Mouse (Mus musculus) forebrain, embryonic 16.5 days (tissue): ENCODE measurements around the gene Taok1. TPM values are rescaled to one million over a fixed set of nuclear protein-coding genes. Genes with fewer than 3 reads are reported as not detected.

Source experiments
- ATAC-seq: fragments of 200-750 bp; cut with Nextera tagmentation; 2 replicates; pipeline ENCODE4 v1.8.0; 2017; ENCODE audit warnings: mild to moderate bottlenecking, moderate library complexity
- H3K27ac ChIP-seq: fragments of 300-500 bp; sonication (generic); 2 replicates; pipeline ENCODE4 v1.5.1; 2014; ENCODE audit warnings: low read length, control low read depth
- H3K27me3 ChIP-seq: fragments of 300-500 bp; sonication (generic); replicated peaks from 2 replicates; pipeline ENCODE4 v1.6.1; 2014; ENCODE audit warnings: low read length; ENCODE audit not compliant: control insufficient read depth, insufficient read depth
- H3K36me3 ChIP-seq: fragments of 300-500 bp; sonication (generic); 2 replicates; pipeline ENCODE4 v1.6.1; 2014; ENCODE audit not compliant: control insufficient read depth, insufficient read depth
- H3K4me1 ChIP-seq: fragments of 300-500 bp; sonication (generic); replicated peaks from 2 replicates; pipeline ENCODE4 v1.6.1; 2014; ENCODE audit warnings: low read length; ENCODE audit not compliant: control insufficient read depth, insufficient read depth
- H3K4me2 ChIP-seq: fragments of 300-500 bp; sonication (generic); 2 replicates; pipeline ENCODE4 v1.6.1; 2014; ENCODE audit warnings: mild to moderate bottlenecking, low read length, control low read depth
- H3K4me3 ChIP-seq: fragments of 300-500 bp; sonication (generic); replicated peaks from 2 replicates; pipeline ENCODE4 v1.5.1; 2014; ENCODE audit warnings: mild to moderate bottlenecking, low read length, control low read depth
- H3K9ac ChIP-seq: fragments of 300-500 bp; sonication (generic); replicated peaks from 2 replicates; pipeline ENCODE4 v1.6.1; 2014; ENCODE audit warnings: low read depth, low read length, control low read depth
- H3K9me3 ChIP-seq: fragments of 300-500 bp; sonication (generic); 2 replicates; pipeline ENCODE4 v1.6.1; 2016; ENCODE audit warnings: low read length; ENCODE audit not compliant: control insufficient read depth
- WGBS: fragments of 180-500 bp; shearing (Covaris S2); extraction: QIAGEN DNeasy Blood & Tissue Kit; methylation state at CpG from one replicate; pipeline ENCODE4 v1.1.7; 2014; 5-methylcytosine and 5-hydroxymethylcytosine counted together
- polyA plus RNA-seq: library from polyadenylated mRNA; unstranded; fragments of >200 nt; fragmentation: Nextera tagmentation; extraction: Ambion mirVana; gene quantifications from 2 replicates; pipeline ENCODE4 v1.2.1, GENCODE M21; 2015

Taok1 gene
- polyA plus RNA-seq, 1 experiment from 2014 or later: 27.5 TPM

DNA sequence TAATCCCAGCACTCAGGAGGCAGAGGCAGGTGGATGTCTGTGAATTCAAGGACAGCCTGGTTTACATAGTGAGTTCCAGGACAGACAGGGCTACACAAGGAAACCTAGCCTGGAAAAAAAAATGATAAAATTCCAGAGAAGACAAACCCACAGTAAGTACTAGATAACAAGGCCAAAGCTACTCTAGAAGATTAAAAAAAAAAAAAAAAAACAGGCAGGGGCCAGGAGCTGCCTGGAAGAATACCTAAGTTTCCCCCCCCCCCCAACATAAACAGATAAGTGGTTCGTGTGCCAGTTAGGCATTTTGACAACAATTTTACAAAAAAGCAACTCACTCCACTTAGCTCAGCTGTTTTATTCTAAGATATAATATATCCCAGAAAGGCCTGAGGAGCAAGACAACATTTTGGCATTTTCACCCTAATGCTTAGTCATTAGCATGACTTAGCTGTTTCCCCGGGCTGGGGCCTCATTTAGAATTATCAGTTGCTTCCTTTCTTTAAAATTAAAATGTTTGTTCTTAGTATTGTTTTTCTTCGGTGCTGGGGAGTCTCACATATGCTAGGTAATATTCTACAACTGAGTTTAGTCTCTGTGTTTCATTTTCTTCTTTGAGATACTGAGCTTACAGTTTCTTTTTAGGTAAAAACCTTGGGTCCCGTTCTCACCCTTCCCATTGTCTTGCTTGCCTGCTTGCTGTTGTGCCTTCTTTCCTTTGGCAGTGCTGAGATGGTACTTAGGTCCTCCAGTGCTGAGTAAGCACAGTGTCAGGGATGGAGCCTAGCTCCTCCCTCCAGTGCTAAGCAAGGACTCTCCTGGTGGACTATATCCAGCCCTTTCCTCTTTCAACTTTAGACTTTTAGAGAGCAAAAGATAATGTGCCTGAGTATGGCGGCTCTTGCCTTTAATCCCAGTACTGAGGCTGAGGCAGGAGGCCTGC, 19.3 kb upstream of the Taok1 start:
- no peaks in the 10 kb centered on the region for H3K36me3 ChIP-seq
- H3K27me3 ChIP-seq: no peaks in the 10 kb centered on the region
- H3K9me3 ChIP-seq: no peaks in the 10 kb centered on the region
- peaks cover 26% of the 10 kb centered on the region for H3K4me1 ChIP-seq
- H3K4me2 ChIP-seq: no peak overlapping the region
- H3K4me3 ChIP-seq: no peak overlapping the region
- 67% methylated on average over 5 of the region's 5 CpGs for WGBS
- no peak for ATAC-seq
- no peak overlapping the region for H3K27ac ChIP-seq
- H3K9ac ChIP-seq: no peak overlapping the region

GRCm38 (mm10) chr11:77625061-77625855, 17.6 kb upstream of the Taok1 start:
- no peaks in the 10 kb centered on the region for H3K27me3 ChIP-seq
- WGBS: 3% methylated on average over 11 of the region's 11 CpGs
- H3K36me3 ChIP-seq: no peaks in the 10 kb centered on the region
- peaks cover 26% of the 10 kb centered on the region for H3K4me1 ChIP-seq
- H3K4me3 ChIP-seq: peak overlapping the region; percentile 45
- no peaks in the 10 kb centered on the region for H3K9me3 ChIP-seq
- H3K27ac ChIP-seq: peak overlapping the region; percentile 73
- peak overlapping the region; percentile 88 for H3K4me2 ChIP-seq
- peak overlapping the region; percentile 35 for H3K9ac ChIP-seq
- peak; percentile 77 for ATAC-seq

DNA sequence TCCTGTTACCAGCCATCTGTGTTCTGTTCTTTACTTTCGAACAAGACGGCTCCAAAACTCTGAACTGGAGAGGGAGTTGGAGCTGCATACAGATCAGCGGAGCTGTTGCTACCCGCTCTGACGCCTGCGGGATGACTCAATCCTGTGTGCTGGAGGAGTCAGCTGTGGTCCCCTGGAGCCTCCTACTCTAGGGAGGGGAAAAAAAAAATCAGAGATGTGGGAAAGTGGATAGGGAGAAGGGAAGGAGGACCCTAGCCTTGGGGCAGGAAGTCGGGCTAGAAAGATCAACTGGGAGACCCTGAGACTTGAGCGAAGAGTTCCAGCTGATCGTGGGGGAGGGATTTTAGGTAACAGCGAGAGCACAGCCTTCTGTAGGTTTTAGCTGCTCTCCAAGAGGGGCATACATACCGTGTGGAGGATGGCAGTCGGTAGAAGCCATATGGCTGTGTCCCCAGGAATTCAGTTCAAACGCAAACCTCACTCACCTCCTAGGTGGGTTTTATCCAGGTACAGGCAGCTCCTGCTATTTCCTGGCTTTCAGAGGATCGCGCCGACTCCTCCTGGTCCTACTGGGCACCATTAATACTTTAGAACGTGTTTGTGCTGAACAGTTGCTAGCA, 16.9 kb upstream of the Taok1 start:
- ATAC-seq: peak; percentile 85

DNA sequence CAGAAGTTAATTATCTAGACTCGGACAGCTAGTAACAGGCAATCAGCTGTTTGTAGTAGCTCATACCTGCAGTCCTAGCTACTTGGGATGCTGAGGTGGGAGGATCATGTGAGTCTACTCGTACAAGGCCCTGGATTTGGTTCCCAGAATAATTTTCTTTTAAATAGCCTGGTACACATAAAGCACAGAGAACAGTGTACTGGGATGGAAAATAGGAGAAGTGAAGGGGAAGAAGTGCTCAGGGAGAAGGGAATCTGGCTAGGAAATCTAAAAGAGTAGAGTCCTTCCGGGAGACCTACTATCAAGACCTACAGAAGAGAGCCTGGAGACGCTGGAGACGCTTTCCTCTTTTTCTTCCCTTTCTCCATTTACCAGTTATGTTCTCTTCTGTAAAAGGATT, 16.4 kb upstream of the Taok1 start:
- Histone ChIP-seq H3K36me3 (no peaks in the 10 kb centered on the region), H3K9ac (no peak overlapping the region; the same call in 1 of the 2 replicates), H3K9me3 (no peaks in the 10 kb centered on the region), H3K4me2 (peak overlapping the region; percentile 88), H3K27me3 (no peaks in the 10 kb centered on the region), H3K4me1 (peaks cover 23% of the 10 kb centered on the region), H3K4me3 (peak overlapping the region; percentile 45; the same call in 1 of the 2 replicates), H3K27ac (peak overlapping the region; percentile 7)
- ATAC-seq: no peak
- WGBS: 19% methylated on average over 5 of the region's 5 CpGs

More for the DNA sequence above, 16.9 kb upstream of the Taok1 start:
- under 1% methylated on average over 17 of the region's 17 CpGs for WGBS
- Histone ChIP-seq H3K27me3 (no peaks in the 10 kb centered on the region), H3K4me2 (peak overlapping the region; percentile 88), H3K9me3 (no peaks in the 10 kb centered on the region), H3K9ac (peak overlapping the region; percentile 35), H3K4me1 (peaks cover 23% of the 10 kb centered on the region), H3K4me3 (peak overlapping the region; percentile 45), H3K27ac (peak overlapping the region; percentile 7), H3K36me3 (no peaks in the 10 kb centered on the region)

DNA sequence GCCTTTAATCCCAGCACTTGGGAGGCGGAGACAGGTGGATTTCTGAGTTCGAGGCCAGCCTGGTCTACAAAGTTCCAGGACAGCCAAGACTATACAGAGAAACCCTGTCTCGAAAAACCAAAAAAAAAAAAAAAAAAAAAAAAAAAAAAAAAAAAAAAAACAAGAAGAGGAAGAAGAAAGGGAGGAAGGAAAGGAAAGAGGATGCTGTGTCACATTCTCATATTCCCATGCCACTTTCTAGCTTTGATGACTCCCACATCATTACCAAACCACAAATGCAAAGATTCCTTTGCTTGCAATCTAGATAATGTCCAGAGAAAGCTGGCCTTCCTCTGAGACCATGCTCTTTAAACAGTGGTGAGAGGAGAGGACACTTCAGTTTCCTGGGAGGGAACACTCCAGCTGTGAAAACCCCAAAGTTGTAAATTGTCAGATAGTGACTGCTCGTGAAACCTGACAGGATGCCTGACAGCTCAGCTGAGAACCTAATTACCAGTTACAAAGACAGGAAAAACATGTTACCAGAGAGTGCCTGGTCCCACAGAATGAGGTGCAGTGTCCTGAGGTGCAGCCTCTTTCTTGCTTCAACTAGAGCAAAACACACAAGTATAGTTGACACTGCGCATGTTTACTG, 14.4 kb upstream of the Taok1 start:
- Histone ChIP-seq H3K27me3 (no peaks in the 10 kb centered on the region), H3K4me2 (no peak overlapping the region), H3K4me1 (peaks cover 23% of the 10 kb centered on the region), H3K9me3 (no peaks in the 10 kb centered on the region), H3K4me3 (no peak overlapping the region), H3K27ac (no peak overlapping the region), H3K36me3 (no peaks in the 10 kb centered on the region), H3K9ac (no peak overlapping the region)
- ATAC-seq: no peak
- WGBS: 68% methylated on average over 5 of the region's 5 CpGs

GRCm38 (mm10) chr11:77615084-77615624, 7.5 kb upstream of the Taok1 start:
- Histone ChIP-seq H3K36me3 (no peaks in the 10 kb centered on the region), H3K27ac (no peak overlapping the region), H3K4me3 (no peak overlapping the region), H3K4me1 (no peaks in the 10 kb centered on the region), H3K9ac (no peak overlapping the region), H3K27me3 (no peaks in the 10 kb centered on the region), H3K9me3 (no peaks in the 10 kb centered on the region), H3K4me2 (no peak overlapping the region)
- WGBS: 73% methylated on average over 5 of the region's 5 CpGs
- no peak for ATAC-seq

DNA sequence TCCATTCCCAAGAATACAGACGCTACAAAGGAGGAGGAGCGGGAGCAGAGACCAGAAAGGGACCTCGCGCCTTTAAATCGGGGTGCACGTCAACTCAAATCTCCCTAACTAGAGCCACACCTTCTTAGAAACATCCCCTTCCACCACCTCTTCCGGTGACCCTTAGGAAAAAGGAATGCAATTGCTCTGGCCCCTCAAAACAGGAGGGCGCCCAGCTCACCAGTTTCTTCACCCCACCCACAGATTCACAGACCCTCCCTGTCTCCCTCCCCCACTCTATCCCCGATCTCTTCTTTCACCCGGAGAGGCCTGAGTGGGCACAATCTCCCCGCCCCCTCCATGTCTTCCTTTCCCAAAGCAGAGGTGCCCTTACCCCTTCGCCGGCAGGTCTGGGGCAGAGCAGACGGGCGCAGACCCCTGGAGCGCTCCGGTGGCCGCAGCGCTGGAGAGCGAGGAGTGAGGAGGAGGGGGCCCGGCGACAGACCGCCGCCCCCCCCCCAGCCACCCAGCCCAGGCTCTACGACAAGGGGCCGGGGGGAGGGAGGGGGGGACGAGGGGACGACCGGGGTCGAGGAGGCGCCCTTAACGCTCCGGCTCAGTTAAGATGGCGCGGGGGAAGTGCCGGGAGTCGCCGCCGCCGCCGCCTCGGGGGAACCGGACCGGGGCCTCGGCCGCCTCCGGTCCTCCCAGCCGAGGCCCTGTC, 629 bp downstream of the Taok1 start:
- Histone ChIP-seq H3K36me3 (no peaks in the 10 kb centered on the region), H3K4me1 (peaks cover 25% of the 10 kb centered on the region), H3K4me2 (peak overlapping the region; percentile 89), H3K4me3 (peak overlapping the region; percentile 76), H3K27me3 (no peaks in the 10 kb centered on the region), H3K9me3 (no peaks in the 10 kb centered on the region), H3K27ac (peak overlapping the region; percentile 94), H3K9ac (peak overlapping the region; percentile 84)
- 0% methylated on average over 32 of the region's 48 CpGs for WGBS
- ATAC-seq: peak; percentile 46

- H3K27me3 ChIP-seq: no peaks in the 10 kb centered on the region
- no peaks in the 10 kb centered on the region for H3K9me3 ChIP-seq
- WGBS: 9% methylated on average over 6 of the region's 6 CpGs
- no peak for ATAC-seq
- peaks cover 25% of the 10 kb centered on the region for H3K4me1 ChIP-seq
- peak overlapping the region; percentile 84 for H3K9ac ChIP-seq
- peak overlapping the region; percentile 76 for H3K4me3 ChIP-seq
- H3K27ac ChIP-seq: peak overlapping the region; percentile 94
- H3K36me3 ChIP-seq: no peaks in the 10 kb centered on the region
- H3K4me2 ChIP-seq: peak overlapping the region; percentile 89
Observed at GRCm38 (mm10) chr11:77606469-77606834, 1.2 kb downstream of the Taok1 start.
